Mouse (Mus musculus): ENCODE data around the gene Parp2. TPM values are rescaled to one million over a fixed set of nuclear protein-coding genes. Genes with fewer than 3 reads are reported as not detected.

Gene Parp2
- polyA plus RNA-seq, 1 experiment from 2014 or later = 66.0 TPM

Other genes with a start within 250 kb of the Parp2 start
- gene Olfr744, start 193.0 kb upstream of the Parp2 start, polyA plus RNA-seq (2014; fragmentation: Nextera tagmentation; extraction: Ambion mirVana) = not detected in 2 replicates
- gene Olfr745, start 168.5 kb upstream of the Parp2 start, polyA plus RNA-seq (2014; fragmentation: Nextera tagmentation; extraction: Ambion mirVana) = not detected in 2 replicates
- gene Olfr746, start 160.8 kb upstream of the Parp2 start, polyA plus RNA-seq (2014; fragmentation: Nextera tagmentation; extraction: Ambion mirVana) = not detected in 2 replicates
- not detected in 2 replicates for gene Olfr747, start 114.6 kb upstream of the Parp2 start, polyA plus RNA-seq (2014; fragmentation: Nextera tagmentation; extraction: Ambion mirVana)
- gene Olfr748, start 100.5 kb upstream of the Parp2 start, polyA plus RNA-seq (2014; fragmentation: Nextera tagmentation; extraction: Ambion mirVana) = not detected in 2 replicates
- gene Olfr749, start 62.7 kb upstream of the Parp2 start, polyA plus RNA-seq (2014; fragmentation: Nextera tagmentation; extraction: Ambion mirVana) = not detected in 2 replicates
- gene Ttc5, start 22.3 kb upstream of the Parp2 start, polyA plus RNA-seq (2014; fragmentation: Nextera tagmentation; extraction: Ambion mirVana) = 105 and 106 TPM in 2 replicates
- gene Ccnb1ip1, start 109 bp upstream of the Parp2 start, polyA plus RNA-seq (2014; fragmentation: Nextera tagmentation; extraction: Ambion mirVana) = not detected in 2 replicates
- 5.8 and 6.1 TPM in 2 replicates for gene Tep1, start 62.7 kb downstream of the Parp2 start, polyA plus RNA-seq (2014; fragmentation: Nextera tagmentation; extraction: Ambion mirVana)
- 0.11 TPM in 1 of 2 replicates, not detected in the other for gene Klhl33, start 89.7 kb downstream of the Parp2 start, polyA plus RNA-seq (2014; fragmentation: Nextera tagmentation; extraction: Ambion mirVana)
- 146 and 160 TPM in 2 replicates for gene Osgep, start 117.1 kb downstream of the Parp2 start, polyA plus RNA-seq (2014; fragmentation: Nextera tagmentation; extraction: Ambion mirVana)
- gene Apex1, start 117.1 kb downstream of the Parp2 start, polyA plus RNA-seq (2014; fragmentation: Nextera tagmentation; extraction: Ambion mirVana) = 344 and 364 TPM in 2 replicates
- 53.8 and 55.6 TPM in 2 replicates for gene Pip4p1, start 123.0 kb downstream of the Parp2 start, polyA plus RNA-seq (2014; fragmentation: Nextera tagmentation; extraction: Ambion mirVana)
- gene Pnp, start 123.2 kb downstream of the Parp2 start, polyA plus RNA-seq (2014; fragmentation: Nextera tagmentation; extraction: Ambion mirVana) = 62.1 and 63.9 TPM in 2 replicates
- not detected in 2 replicates for gene Gm49342, start 136.7 kb downstream of the Parp2 start, polyA plus RNA-seq (2014; fragmentation: Nextera tagmentation; extraction: Ambion mirVana)
- 0.36 and 0.52 TPM in 2 replicates for gene Pnp2, start 148.2 kb downstream of the Parp2 start, polyA plus RNA-seq (2014; fragmentation: Nextera tagmentation; extraction: Ambion mirVana)
- gene Rnase10, start 199.9 kb downstream of the Parp2 start, polyA plus RNA-seq (2014; fragmentation: Nextera tagmentation; extraction: Ambion mirVana) = not detected in 2 replicates
- gene Rnase9, start 234.0 kb downstream of the Parp2 start, polyA plus RNA-seq (2014; fragmentation: Nextera tagmentation; extraction: Ambion mirVana) = not detected in 2 replicates
- not detected in 2 replicates for gene Rnase11, start 242.3 kb downstream of the Parp2 start, polyA plus RNA-seq (2014; fragmentation: Nextera tagmentation; extraction: Ambion mirVana)
- gene Rnase12, start 249.8 kb downstream of the Parp2 start, polyA plus RNA-seq (2014; fragmentation: Nextera tagmentation; extraction: Ambion mirVana) = not detected in 2 replicates

Data from hindbrain, embryonic 11.5 days (tissue).